Mouse (Mus musculus) erythroblast, embryonic 14.5 days (primary cell): ENCODE results near the gene Tmppe. TPM values are rescaled to one million over a fixed set of nuclear protein-coding genes. Genes with fewer than 3 reads are reported as not detected.

Source experiments
- H3K27me3 ChIP-seq: 2 replicates; pipeline ENCODE4 v1.6.1; 2012; ENCODE audit warnings: inconsistent platforms; ENCODE audit not compliant: control insufficient read depth
- H3K36me3 ChIP-seq: 2 replicates; pipeline ENCODE4 v1.6.1; 2012; ENCODE audit warnings: mild to moderate bottlenecking, inconsistent platforms; ENCODE audit not compliant: control insufficient read depth
- H3K4me1 ChIP-seq: 2 replicates; pipeline ENCODE4 v1.6.1; 2012; ENCODE audit warnings: inconsistent platforms; ENCODE audit not compliant: control insufficient read depth
- H3K4me3 ChIP-seq: replicated peaks from 2 replicates; pipeline ENCODE3; 2012; ENCODE audit warnings: moderate library complexity, mild to moderate bottlenecking, inconsistent platforms
- H3K9me3 ChIP-seq: 2 replicates; pipeline ENCODE4 v1.6.1; 2012; ENCODE audit warnings: low read length, inconsistent platforms, mixed read lengths; ENCODE audit not compliant: control insufficient read depth
- GATA1 ChIP-seq: IDR thresholded peaks from 2 replicates; pipeline ENCODE4 v1.6.1; 2012; ENCODE audit warnings: low read length, inconsistent platforms, mixed read lengths
- TAL1 ChIP-seq: IDR thresholded peaks from 3 replicates; pipeline ENCODE4 v1.6.1; 2012; ENCODE audit warnings: low read length, inconsistent platforms, mixed read lengths
- polyA plus RNA-seq: library from polyadenylated mRNA; stranded (reverse); fragments of >175 nt; gene quantifications from 2 replicates; pipeline ENCODE4 v1.2.3, GENCODE M21; 2012

The Tmppe gene
- polyA plus RNA-seq, 1 experiment: 0.02 TPM

DNA sequence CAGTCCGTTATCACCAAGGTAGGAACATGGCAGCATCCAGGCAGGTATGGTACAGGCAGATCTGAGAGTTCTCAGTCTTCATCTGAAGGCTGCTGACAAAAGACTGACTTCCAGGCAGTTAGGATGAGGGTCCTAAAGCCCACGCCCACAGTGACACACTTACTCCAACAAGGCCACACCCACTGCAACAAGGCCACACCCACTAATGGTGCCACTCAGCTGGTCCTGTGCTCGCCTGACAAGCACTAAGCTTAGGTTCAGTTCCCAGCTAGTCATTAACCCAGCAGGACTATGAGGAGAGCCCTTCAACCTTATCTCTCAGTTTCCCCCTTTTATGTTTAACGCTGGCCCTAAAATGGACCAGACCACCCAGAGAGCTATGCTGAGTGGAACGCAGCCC lies 47.8 kb downstream of the Tmppe start:
- Histone ChIP-seq H3K4me3 (no peak overlapping the region), H3K36me3 (no peaks in the 10 kb centered on the region), H3K4me1 (peaks cover 10% of the 10 kb centered on the region), H3K9me3 (no peaks in the 10 kb centered on the region), H3K27me3 (no peaks in the 10 kb centered on the region)
- TF ChIP-seq GATA1 (no peak), TAL1 (no peak)

DNA sequence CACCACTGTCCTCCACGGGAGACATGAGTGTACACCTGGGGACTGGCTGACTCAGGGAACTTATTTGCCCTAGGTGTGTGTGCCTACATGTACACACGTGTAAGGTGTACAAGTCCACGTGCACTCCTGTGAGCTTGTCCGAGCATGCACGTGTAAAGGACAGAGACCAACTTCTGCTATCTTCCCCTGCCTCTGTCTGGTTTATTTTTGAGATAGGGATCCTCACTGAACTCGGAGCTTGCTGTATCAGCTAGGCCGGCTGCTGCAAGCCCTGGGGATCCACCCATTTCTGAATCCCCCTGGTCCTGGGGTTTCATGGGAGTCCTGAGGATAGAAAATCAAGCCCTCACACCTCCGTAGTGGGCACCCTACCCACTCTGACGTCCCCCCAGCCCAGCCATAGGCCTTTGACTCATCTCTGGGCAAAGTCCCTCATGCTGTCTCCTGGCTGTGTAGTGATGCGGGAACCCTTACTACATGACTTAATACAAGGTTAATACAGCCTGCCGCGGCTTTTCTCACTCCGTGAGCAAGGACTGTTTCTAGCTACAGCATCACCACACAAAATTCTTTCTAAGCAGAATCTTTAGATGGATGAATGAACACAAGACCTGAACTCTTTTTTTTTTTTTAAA lies 48.3 kb downstream of the Tmppe start:
- no peak for TF ChIP-seq TAL1
- no peak for TF ChIP-seq GATA1
- H3K4me3 ChIP-seq: no peak overlapping the region
- peaks cover 10% of the 10 kb centered on the region for H3K4me1 ChIP-seq
- H3K27me3 ChIP-seq: no peaks in the 10 kb centered on the region
- no peaks in the 10 kb centered on the region for H3K36me3 ChIP-seq
- H3K9me3 ChIP-seq: no peaks in the 10 kb centered on the region

GRCm38 (mm10) chr9:114451615-114452014 lies 50.7 kb downstream of the Tmppe start:
- peaks cover 10% of the 10 kb centered on the region for H3K4me1 ChIP-seq
- H3K27me3 ChIP-seq: no peaks in the 10 kb centered on the region
- TF ChIP-seq GATA1 (no peak), TAL1 (no peak)
- no peaks in the 10 kb centered on the region for H3K36me3 ChIP-seq
- no peak overlapping the region for H3K4me3 ChIP-seq
- no peaks in the 10 kb centered on the region for H3K9me3 ChIP-seq

DNA sequence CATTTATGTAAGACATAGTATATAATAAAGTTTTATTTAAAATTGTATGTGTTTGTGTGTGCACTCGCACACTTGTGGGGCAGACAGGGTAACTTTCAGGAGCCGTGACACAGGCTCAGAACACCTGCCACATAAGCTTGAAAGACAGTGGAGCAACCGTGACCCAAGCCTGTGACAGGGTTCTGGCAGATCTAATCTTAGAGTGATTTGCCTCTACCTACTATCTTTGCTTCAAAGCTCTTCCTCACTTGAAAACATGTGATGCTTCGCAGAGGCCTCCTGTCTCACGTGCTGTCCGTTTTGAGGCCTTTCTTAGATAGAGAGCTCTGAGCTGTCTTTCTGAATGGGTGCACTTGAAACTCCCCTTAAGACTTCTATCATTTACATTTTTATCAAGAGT lies 51.5 kb downstream of the Tmppe start:
- Histone ChIP-seq H3K36me3 (no peaks in the 10 kb centered on the region), H3K4me1 (peaks cover 10% of the 10 kb centered on the region), H3K27me3 (no peaks in the 10 kb centered on the region), H3K9me3 (no peaks in the 10 kb centered on the region), H3K4me3 (no peak overlapping the region)
- TF ChIP-seq TAL1 (no peak), GATA1 (no peak)

GRCm38 (mm10) chr9:114455420-114455819 lies 54.5 kb downstream of the Tmppe start:
- no peaks in the 10 kb centered on the region for H3K4me1 ChIP-seq
- no peak overlapping the region for H3K4me3 ChIP-seq
- H3K9me3 ChIP-seq: no peaks in the 10 kb centered on the region
- H3K27me3 ChIP-seq: no peaks in the 10 kb centered on the region
- TF ChIP-seq GATA1: no peak
- no peak for TF ChIP-seq TAL1
- no peaks in the 10 kb centered on the region; the same call in 1 of the 2 replicates for H3K36me3 ChIP-seq

Other genes starting within 250 kb of the Tmppe start
- gene Bcl2a1c, start 71.0 kb upstream of the Tmppe start, polyA plus RNA-seq: not detected in 2 replicates
- gene Crtap, start 10.4 kb upstream of the Tmppe start, polyA plus RNA-seq: 0.11 and 0.14 TPM in 2 replicates
- gene Glb1, start within 50 bp of the Tmppe start, polyA plus RNA-seq: 0.10 and 0.13 TPM in 2 replicates
- gene Ccr4, start 103.8 kb downstream of the Tmppe start, polyA plus RNA-seq: not detected in 2 replicates
- gene C130032M10Rik, start 114.6 kb downstream of the Tmppe start, polyA plus RNA-seq: not detected in 2 replicates
- gene Trim71, start 163.3 kb downstream of the Tmppe start, polyA plus RNA-seq: under 0.01 TPM in 1 of 2 replicates, not detected in the other
- 1.6 TPM in 2 replicates for gene Cnot10, start 239.1 kb downstream of the Tmppe start, polyA plus RNA-seq